10 mouse cellular contexts compared by ENCODE assay signal in genomic region chr3:101513611-101514311, GRCm38 (mm10).
A peak's percentile ranks its signal among the peaks of the same experiment; 100 is the strongest.
DNase-seq lines count a peak whose midpoint lies in the region; ATAC-seq lines count a peak whose summit lies in the region.
"Had no signal": no experiment of that assay in that cellular context is flagged by ENCODE, and none has a peak within 500 bp of the region (broad histone marks: within the 10 kb centered on the region; RNA-seq: fewer than 3 reads in every experiment).

No protein-coding gene starts in this region.

- H3K27ac ChIP-seq in neural tube, embryonic 15.5 days (replicated peaks), result no peak overlapping the region
- H3K27ac ChIP-seq in hindbrain, embryonic 11.5 days (ENCODE audit: low read depth, low read length), result peak overlapping the region; percentile 51; the same call in 1 of the 2 replicates
- no peak overlapping the region for H3K27ac ChIP-seq in forebrain, embryonic 15.5 days (replicated peaks)

- no peak overlapping the region for H3K4me2 ChIP-seq in neural tube, embryonic 15.5 days
- 0 out of 2 replicates have a peak overlapping the region, but pooled peaks have one; percentile 5 for H3K4me2 ChIP-seq in hindbrain, embryonic 11.5 days (replicated peaks; ENCODE audit: low read depth, low read length)
- H3K4me2 ChIP-seq in forebrain, embryonic 15.5 days (replicated peaks), result no peak overlapping the region

- no peaks in the 10 kb centered on the region for H3K9me3 ChIP-seq in neural tube, embryonic 15.5 days (replicated peaks)
- no peaks in the 10 kb centered on the region for H3K9me3 ChIP-seq in hindbrain, embryonic 11.5 days (ENCODE audit: control insufficient read depth, low read length)
- no peaks in the 10 kb centered on the region for H3K9me3 ChIP-seq in forebrain, embryonic 15.5 days

- H3K36me3 ChIP-seq in neural tube, embryonic 15.5 days, result no peaks in the 10 kb centered on the region
- H3K36me3 ChIP-seq in hindbrain, embryonic 11.5 days (ENCODE audit: control insufficient read depth, insufficient read depth, low read length), result no peaks in the 10 kb centered on the region
- no peaks in the 10 kb centered on the region for H3K36me3 ChIP-seq in forebrain, embryonic 15.5 days

- WGBS in neural tube, embryonic 15.5 days, result 38% methylated on average over 13 of the region's 13 CpGs
- 36% methylated on average over 13 of the region's 13 CpGs for WGBS in hindbrain, embryonic 11.5 days
- 52% methylated on average over 13 of the region's 13 CpGs for WGBS in forebrain, embryonic 15.5 days

- no peak overlapping the region for H3K9ac ChIP-seq in neural tube, embryonic 15.5 days (replicated peaks)
- H3K9ac ChIP-seq in hindbrain, embryonic 11.5 days (ENCODE audit: low read depth, low read length), result no peak overlapping the region
- H3K9ac ChIP-seq in forebrain, embryonic 15.5 days (replicated peaks), result no peak overlapping the region

- peaks cover 23% of the 10 kb centered on the region for H3K4me1 ChIP-seq in neural tube, embryonic 15.5 days
- no peaks in the 10 kb centered on the region for H3K4me1 ChIP-seq in hindbrain, embryonic 11.5 days (replicated peaks; ENCODE audit: control insufficient read depth, insufficient read depth, low read length)
- H3K4me1 ChIP-seq in forebrain, embryonic 15.5 days, result no peaks in the 10 kb centered on the region; the same call in 1 of the 2 replicates

- no peak for ATAC-seq in neural tube, embryonic 15.5 days (ENCODE audit: low FRiP score)
- peak; percentile 52; the same call in 1 of the 2 replicates for ATAC-seq in hindbrain, embryonic 11.5 days (ENCODE audit: low FRiP score)
- no peak for ATAC-seq in forebrain, embryonic 15.5 days (replicated peaks)

- H3K27me3 ChIP-seq in neural tube, embryonic 15.5 days (replicated peaks), result no peaks in the 10 kb centered on the region
- no peaks in the 10 kb centered on the region for H3K27me3 ChIP-seq in hindbrain, embryonic 11.5 days (ENCODE audit: control insufficient read depth, insufficient read depth, low read length)
- H3K27me3 ChIP-seq in forebrain, embryonic 15.5 days, result no peaks in the 10 kb centered on the region

- H3K4me3 ChIP-seq in neural tube, embryonic 15.5 days (replicated peaks), result no peak overlapping the region
- no peak overlapping the region for H3K4me3 ChIP-seq in hindbrain, embryonic 11.5 days (ENCODE audit: low read depth, low read length)
- H3K4me3 ChIP-seq in forebrain, embryonic 15.5 days, result no peak overlapping the region

- peak; percentile 30 for DNase-seq in neural tube, embryonic 10.5 days (ENCODE audit: extremely low spot score, low spot score)
- no peak for DNase-seq in hindbrain, embryonic 11.5 days (ENCODE audit: low spot score)
- DNase-seq in kidney, postnatal 10 days, result peak; percentile 78
- DNase-seq in retina, postnatal 1 day, result peak; percentile 57
- no peak for DNase-seq in heart, adult 9 months (ENCODE audit: low spot score in 2 of 2)
- no peak for DNase-seq in frontal cortex, postnatal 10 days (ENCODE audit: low spot score in 2 of 2)
- DNase-seq: lung, postnatal 36 days; right cerebral cortex, postnatal 4 days had no signal

Comparison
In these comparisons a context has a peak if more than half of its experiments do, and no peak if none do; other contexts are left out.
1. DNase-seq: peak in neural tube, embryonic 10.5 days (single experiment), kidney, postnatal 10 days (single experiment) and retina, postnatal 1 day (single experiment); none in hindbrain, embryonic 11.5 days (single experiment), heart, adult 9 months (0 of 2) and frontal cortex, postnatal 10 days (0 of 2).